In the genomic region with DNA sequence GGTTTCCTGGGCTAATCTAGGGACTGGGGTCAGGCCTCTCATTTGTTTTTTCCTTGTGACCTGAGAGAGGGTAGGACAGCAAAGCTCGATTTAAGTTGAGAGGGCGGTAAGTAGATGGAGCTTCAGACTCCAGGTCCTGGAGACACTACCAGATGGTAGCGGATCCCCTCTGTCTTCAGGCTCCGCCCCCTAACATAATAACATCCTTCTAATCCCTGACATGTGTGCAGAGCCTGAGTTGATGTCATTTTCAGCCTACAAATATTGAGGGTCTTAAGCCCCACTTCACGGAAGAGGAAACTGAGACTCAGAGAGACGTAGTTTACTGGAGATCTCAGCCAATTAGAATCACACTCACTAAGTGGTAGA, we compare ENCODE assay signal across 8 mouse cellular contexts. TPM values are rescaled to one million over a fixed set of nuclear protein-coding genes. Genes with fewer than 3 reads are reported as not detected.
DNase-seq lines count a peak whose midpoint lies in the region; ATAC-seq and TF ChIP-seq lines count a peak whose summit lies in the region.

No protein-coding gene starts in this region.

- peak overlapping the region; percentile 84 for H3K9ac ChIP-seq in embryonic facial prominence, embryonic 11.5 days (replicated peaks; ENCODE audit: low read length)

- peak overlapping the region; percentile 83 for H3K4me2 ChIP-seq in embryonic facial prominence, embryonic 11.5 days (ENCODE audit: low read depth, low read length)
- peak overlapping the region; percentile 85 for H3K4me2 ChIP-seq in myocyte (ENCODE audit: low read depth)

- no peak for TF ChIP-seq CTCF in layer of hippocampus, adult 2 months (conservative IDR thresholded peaks at IDR 0.05)

- no peak for TF ChIP-seq POLR2A in myocyte (IDR thresholded peaks at IDR 0.05; ENCODE audit: insufficient read length, low read depth)

- no peaks in the 10 kb centered on the region for H3K27me3 ChIP-seq in embryonic facial prominence, embryonic 11.5 days (ENCODE audit: control insufficient read depth, insufficient read depth, low read length)
- peaks cover 3% of the 10 kb centered on the region for H3K27me3 ChIP-seq in myocyte (ENCODE audit: control insufficient read depth, insufficient read depth, insufficient read length)

- H3K79me2 ChIP-seq in myocyte (ENCODE audit: control insufficient read depth, insufficient read depth) = peaks cover 12% of the 10 kb centered on the region

- peak overlapping the region; percentile 77 for H3ac ChIP-seq in myocyte (ENCODE audit: control insufficient read depth, insufficient read length)

- 18% methylated on average over 6 of the region's 6 CpGs for WGBS in embryonic facial prominence, embryonic 11.5 days

- peak overlapping the region; percentile 100 for H3K27ac ChIP-seq in layer of hippocampus, adult 2 months
- H3K27ac ChIP-seq in embryonic facial prominence, embryonic 11.5 days (replicated peaks; ENCODE audit: low read depth, low read length) = no peak overlapping the region

- no peaks in the 10 kb centered on the region for H3K9me3 ChIP-seq in embryonic facial prominence, embryonic 11.5 days (replicated peaks; ENCODE audit: control insufficient read depth, low read length)

- peak overlapping the region; percentile 100 for H3K4me3 ChIP-seq in layer of hippocampus, adult 2 months
- H3K4me3 ChIP-seq in embryonic facial prominence, embryonic 11.5 days (ENCODE audit: low read depth, low read length) = peak overlapping the region; percentile 67
- H3K4me3 ChIP-seq in myocyte = peak overlapping the region; percentile 57

- ATAC-seq in embryonic facial prominence, embryonic 11.5 days (replicated peaks; ENCODE audit: insufficient number of reproducible peaks, low FRiP score, low TSS enrichment, low read depth) = no peak
- peak; percentile 1 for ATAC-seq in inflammation-experienced regulatory T-cells, adult 6 months

- no peaks in the 10 kb centered on the region for H3K36me3 ChIP-seq in embryonic facial prominence, embryonic 11.5 days (replicated peaks; ENCODE audit: control insufficient read depth, insufficient read depth, low read depth, low read length)
- H3K36me3 ChIP-seq in myocyte (ENCODE audit: control insufficient read depth, insufficient read depth) = no peaks in the 10 kb centered on the region

- no peak for DNase-seq in layer of hippocampus, adult 2 months (ENCODE audit: low spot score in 2 of 2)
- DNase-seq in layer of hippocampus, adult 9-10 months (ENCODE audit: low spot score) = no peak
- DNase-seq in embryonic facial prominence, embryonic 11.5 days (ENCODE audit: low spot score) = no peak
- DNase-seq in layer of hippocampus, adult 18-20 months (ENCODE audit: low spot score in 2 of 2) = no peak
- DNase-seq in spleen, postnatal 14 days (ENCODE audit: low spot score in 2 of 2) = no peak
- DNase-seq in layer of hippocampus, postnatal 25 days (ENCODE audit: extremely low spot score in 1 of 2, low spot score in 1 of 2) = no peak

- no peaks in the 10 kb centered on the region; the same call in 1 of the 2 replicates for H3K4me1 ChIP-seq in embryonic facial prominence, embryonic 11.5 days (ENCODE audit: control insufficient read depth, insufficient read depth, low read length)

TF ChIP-seq in myocyte, 11 proteins besides CTCF, POLR2A, EP300 and RAD21:
- TF ChIP-seq MYOG (IDR thresholded peaks at IDR 0.05; ENCODE audit: control insufficient read depth in 1 of 3, insufficient read depth in 1 of 3, insufficient read length in 2 of 3, low read depth in 2 of 3) (no peak), SRF (IDR thresholded peaks at IDR 0.05; ENCODE audit: control insufficient read depth, insufficient read length, low read depth) (no peak), E2F4 (IDR thresholded peaks at IDR 0.05; ENCODE audit: insufficient read depth) (no peak), TCF12 (IDR thresholded peaks at IDR 0.05; ENCODE audit: insufficient read depth, poor library complexity, severe bottlenecking) (no peak), REST (IDR thresholded peaks at IDR 0.05; ENCODE audit: insufficient read depth, insufficient read length) (no peak), USF1 (IDR thresholded peaks at IDR 0.05; ENCODE audit: low read depth) (no peak), POLR2AphosphoS2 (IDR thresholded peaks at IDR 0.05; ENCODE audit: insufficient read length, low read depth) (no peak), TCF3 (IDR thresholded peaks at IDR 0.05; ENCODE audit: insufficient read length, low read depth) (no peak), MAX (IDR thresholded peaks at IDR 0.05; ENCODE audit: low read depth) (no peak), CEBPB (IDR thresholded peaks at IDR 0.05; ENCODE audit: insufficient read depth, poor library complexity, severe bottlenecking) (no peak), MYOD1 (IDR thresholded peaks at IDR 0.05; ENCODE audit: control insufficient read depth in 1 of 3, insufficient read length in 2 of 3, low read depth in 2 of 3) (no peak)

RNA-seq across cellular contexts. Expression of gene Trp53inp2, which starts 1.5 kb away (rescaled TPM):
- total RNA-seq in layer of hippocampus, adult 2 months (2021) = 100 to 1,000 TPM; 109 to 111 TPM
- 28.8 and 29.5 TPM in 2 replicates for polyA plus RNA-seq in embryonic facial prominence, embryonic 11.5 days (2014; fragmentation: Nextera tagmentation; extraction: Ambion mirVana)
- 1 to 10 TPM in 2 of 3 experiments, under 1 TPM in 1; 0.84 to 1.9 (median 1.2) TPM for polyA plus RNA-seq in inflammation-experienced regulatory T-cells, adult 6 months (2017; shearing (Covaris generic))
- 100 TPM for polyA plus RNA-seq in myocyte (2012; fragmentation: generic; extraction: Trizol)
- 100 to 1,000 TPM; 109 TPM for total RNA-seq in layer of hippocampus, adult 18-20 months (2021)
- 100 to 1,000 TPM; 158 to 178 TPM for total RNA-seq in layer of hippocampus, postnatal 25 days (2021)

RNA-seq across cellular contexts. Expression of gene Pigu, which starts 25.1 kb away (rescaled TPM):
- 10 to 100 TPM; 26.3 to 26.6 TPM for total RNA-seq in layer of hippocampus, adult 2 months (2021)
- polyA plus RNA-seq in embryonic facial prominence, embryonic 11.5 days (2014; fragmentation: Nextera tagmentation; extraction: Ambion mirVana) = 58.4 and 60.2 TPM in 2 replicates
- polyA plus RNA-seq in inflammation-experienced regulatory T-cells, adult 6 months (2017; shearing (Covaris generic)) = 10 to 100 TPM; 35.0 to 47.1 (median 35.4) TPM
- polyA plus RNA-seq in myocyte (2012; fragmentation: generic; extraction: Trizol) = 27.0 TPM
- total RNA-seq in layer of hippocampus, adult 18-20 months (2021) = 10 to 100 TPM; 27.9 to 29.8 TPM
- total RNA-seq in layer of hippocampus, postnatal 25 days (2021) = 10 to 100 TPM; 25.7 to 27.0 TPM
